Mouse (Mus musculus) liver, embryonic 15.5 days (tissue): ENCODE measurements around the gene Cggbp1. TPM values are rescaled to one million over a fixed set of nuclear protein-coding genes. Genes with fewer than 3 reads are reported as not detected.

Source experiments
- ATAC-seq: fragments of 200-750 bp; cut with Nextera tagmentation; 2 replicates; pipeline ENCODE4 v1.8.0; 2017; ENCODE audit warnings: moderate number of reproducible peaks, mild to moderate bottlenecking, moderate library complexity; ENCODE audit not compliant: insufficient read depth
- H3K27ac ChIP-seq: fragments of 300-500 bp; sonication (generic); replicated peaks from 2 replicates; pipeline ENCODE4 v1.5.1; 2015; ENCODE audit warnings: mild to moderate bottlenecking, inconsistent platforms
- H3K27me3 ChIP-seq: fragments of 300-500 bp; sonication (generic); 2 replicates; pipeline ENCODE4 v1.6.1; 2015; ENCODE audit warnings: mild to moderate bottlenecking, inconsistent platforms
- H3K36me3 ChIP-seq: fragments of 300-500 bp; sonication (generic); replicated peaks from 2 replicates; pipeline ENCODE4 v1.6.1; 2015; ENCODE audit warnings: moderate library complexity, mild to moderate bottlenecking, inconsistent platforms
- H3K4me1 ChIP-seq: fragments of 300-500 bp; sonication (generic); replicated peaks from 2 replicates; pipeline ENCODE4 v1.6.1; 2015; ENCODE audit warnings: inconsistent platforms
- H3K4me2 ChIP-seq: fragments of 300-500 bp; sonication (generic); 2 replicates; pipeline ENCODE4 v1.6.1; 2015; ENCODE audit warnings: moderate library complexity, mild to moderate bottlenecking, inconsistent platforms
- H3K4me3 ChIP-seq: fragments of 300-500 bp; sonication (generic); replicated peaks from 2 replicates; pipeline ENCODE4 v1.5.1; 2015; ENCODE audit warnings: mild to moderate bottlenecking, inconsistent platforms
- H3K9ac ChIP-seq: fragments of 300-500 bp; sonication (generic); 2 replicates; pipeline ENCODE4 v1.6.1; 2015; ENCODE audit warnings: moderate library complexity, mild to moderate bottlenecking, inconsistent platforms
- H3K9me3 ChIP-seq: fragments of 300-500 bp; sonication (generic); replicated peaks from 2 replicates; pipeline ENCODE4 v1.6.1; 2016; ENCODE audit warnings: inconsistent platforms
- WGBS: fragments of 180-500 bp; shearing (Covaris S2); methylation state at CpG from one replicate; pipeline ENCODE4 v1.1.7; 2015; ENCODE audit warnings: mixed read lengths; ENCODE audit not compliant: insufficient replicate concordance; 5-methylcytosine and 5-hydroxymethylcytosine counted together
- polyA plus RNA-seq: library from polyadenylated mRNA; unstranded; fragments of >200 nt; fragmentation: Nextera tagmentation; extraction: Ambion mirVana; gene quantifications from 2 replicates; pipeline ENCODE4 v1.2.1, GENCODE M21; 2015

Cggbp1 gene
- polyA plus RNA-seq, 1 experiment from 2014 or later = 23.0 TPM

GRCm38 (mm10) chr16:64885142-64885541, 33.3 kb downstream of the Cggbp1 start:
- Histone ChIP-seq H3K9ac (no peak overlapping the region), H3K27ac (no peak overlapping the region), H3K4me1 (no peaks in the 10 kb centered on the region; the same call in 1 of the 2 replicates), H3K9me3 (no peaks in the 10 kb centered on the region), H3K4me2 (no peak overlapping the region), H3K27me3 (no peaks in the 10 kb centered on the region), H3K4me3 (no peak overlapping the region), H3K36me3 (no peaks in the 10 kb centered on the region)
- ATAC-seq = no peak
- 34% methylated on average over 3 of the region's 3 CpGs for WGBS

- H3K27me3 ChIP-seq = no peaks in the 10 kb centered on the region
- WGBS = 37% methylated on average over 4 of the region's 4 CpGs
- H3K36me3 ChIP-seq = no peaks in the 10 kb centered on the region
- H3K9me3 ChIP-seq = no peaks in the 10 kb centered on the region
- no peak for ATAC-seq
- no peak overlapping the region for H3K4me2 ChIP-seq
- no peak overlapping the region for H3K9ac ChIP-seq
- no peak overlapping the region for H3K4me3 ChIP-seq
- no peak overlapping the region for H3K27ac ChIP-seq
- H3K4me1 ChIP-seq = no peaks in the 10 kb centered on the region; the same call in 1 of the 2 replicates
These were observed 33.8 kb downstream of the Cggbp1 start for GRCm38 (mm10) chr16:64885547-64885946.

DNA sequence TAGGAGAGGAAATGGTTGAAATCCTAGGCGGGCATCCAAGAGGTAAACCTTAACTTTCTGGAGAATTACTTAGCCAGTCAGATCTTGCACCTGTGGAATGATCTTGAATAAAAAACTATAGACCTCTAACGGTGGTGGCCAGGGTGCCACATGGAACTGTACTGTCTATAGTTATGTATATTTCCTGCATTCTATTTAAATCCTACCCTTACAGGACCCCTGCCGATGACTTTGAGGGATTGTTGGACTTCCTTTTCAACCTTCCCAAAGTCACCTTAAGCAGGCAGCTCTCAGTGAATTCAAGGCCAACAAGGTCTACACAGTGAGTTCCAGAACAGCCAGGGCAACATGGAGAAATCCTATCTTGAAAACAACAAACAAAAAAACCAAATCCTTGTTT, 37.7 kb downstream of the Cggbp1 start:
- H3K4me2 ChIP-seq = no peak overlapping the region
- H3K4me1 ChIP-seq = no peaks in the 10 kb centered on the region
- no peak overlapping the region for H3K27ac ChIP-seq
- WGBS = 68% methylated on average over 3 of the region's 3 CpGs
- no peaks in the 10 kb centered on the region for H3K9me3 ChIP-seq
- H3K36me3 ChIP-seq = no peaks in the 10 kb centered on the region
- ATAC-seq = no peak
- no peaks in the 10 kb centered on the region for H3K27me3 ChIP-seq
- H3K9ac ChIP-seq = no peak overlapping the region
- no peak overlapping the region for H3K4me3 ChIP-seq

GRCm38 (mm10) chr16:64899084-64899483, 47.3 kb downstream of the Cggbp1 start:
- no peak overlapping the region for H3K27ac ChIP-seq
- no peaks in the 10 kb centered on the region for H3K36me3 ChIP-seq
- H3K27me3 ChIP-seq = no peaks in the 10 kb centered on the region
- H3K4me3 ChIP-seq = no peak overlapping the region
- H3K4me1 ChIP-seq = no peaks in the 10 kb centered on the region
- no peak overlapping the region for H3K4me2 ChIP-seq
- no peaks in the 10 kb centered on the region for H3K9me3 ChIP-seq
- H3K9ac ChIP-seq = no peak overlapping the region
- no peak for ATAC-seq
- 31% methylated on average over 2 of the region's 2 CpGs for WGBS

DNA sequence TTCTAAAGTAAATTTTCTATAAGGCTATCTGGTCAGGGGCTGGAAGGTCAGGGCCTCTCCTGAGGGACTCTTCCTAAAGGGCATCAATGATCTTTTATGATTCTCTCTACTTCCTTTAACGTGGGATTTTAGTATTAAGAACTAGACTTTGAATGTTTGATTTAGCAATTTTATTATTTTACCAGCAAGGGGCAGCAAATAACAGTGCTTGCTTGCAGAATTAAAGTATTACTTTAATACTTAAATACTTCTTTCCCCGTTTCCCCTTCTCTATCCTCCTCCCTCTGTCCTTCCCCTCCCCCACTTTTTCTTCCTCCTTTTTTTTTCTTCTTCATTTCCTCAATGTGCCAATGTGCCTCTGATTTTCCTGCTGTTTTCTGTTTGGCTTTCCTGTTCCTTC, 51.5 kb downstream of the Cggbp1 start:
- no peaks in the 10 kb centered on the region for H3K27me3 ChIP-seq
- ATAC-seq = no peak
- H3K36me3 ChIP-seq = no peaks in the 10 kb centered on the region
- H3K27ac ChIP-seq = no peak overlapping the region
- H3K9me3 ChIP-seq = no peaks in the 10 kb centered on the region
- no peak overlapping the region for H3K4me2 ChIP-seq
- no peak overlapping the region for H3K4me3 ChIP-seq
- no peak overlapping the region for H3K9ac ChIP-seq
- WGBS = 21% methylated on average over 2 of the region's 2 CpGs
- no peaks in the 10 kb centered on the region for H3K4me1 ChIP-seq

DNA sequence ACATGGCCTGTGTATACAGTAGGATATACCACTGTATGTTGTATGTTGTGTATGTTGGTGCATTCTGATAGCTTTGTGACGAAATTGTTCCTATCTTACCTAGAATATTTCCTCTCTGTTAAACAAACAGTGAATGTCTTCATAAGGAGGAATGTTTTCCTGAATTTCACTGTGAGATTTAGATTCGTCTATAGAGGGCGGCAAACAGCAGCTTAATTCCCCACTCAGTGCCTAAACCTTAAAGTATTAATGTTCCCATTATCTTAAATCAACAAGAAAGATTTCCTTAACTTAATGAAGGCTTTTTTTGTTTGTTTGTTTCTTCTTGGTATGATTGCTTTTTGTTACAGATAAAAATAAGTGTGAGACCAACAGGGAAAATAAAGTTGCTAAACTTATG, 55.3 kb downstream of the Cggbp1 start:
- H3K9ac ChIP-seq = no peak overlapping the region
- H3K4me3 ChIP-seq = no peak overlapping the region
- no peak overlapping the region for H3K4me2 ChIP-seq
- H3K27me3 ChIP-seq = no peaks in the 10 kb centered on the region
- no peaks in the 10 kb centered on the region for H3K9me3 ChIP-seq
- ATAC-seq = no peak
- no peaks in the 10 kb centered on the region for H3K36me3 ChIP-seq
- WGBS = 16% methylated on average over 3 of the region's 3 CpGs
- H3K4me1 ChIP-seq = no peaks in the 10 kb centered on the region
- no peak overlapping the region for H3K27ac ChIP-seq

GRCm38 (mm10) chr16:64908747-64909146, 57.0 kb downstream of the Cggbp1 start:
- Histone ChIP-seq H3K4me3 (no peak overlapping the region), H3K27me3 (no peaks in the 10 kb centered on the region), H3K4me1 (no peaks in the 10 kb centered on the region), H3K9ac (no peak overlapping the region), H3K36me3 (no peaks in the 10 kb centered on the region), H3K4me2 (no peak overlapping the region), H3K9me3 (no peaks in the 10 kb centered on the region), H3K27ac (no peak overlapping the region)
- WGBS = 65% methylated on average over 10 of the region's 10 CpGs
- no peak for ATAC-seq

Other genes with a start within 250 kb of the Cggbp1 start
- not detected in 2 replicates for gene Csnka2ip, start 249.6 kb upstream of the Cggbp1 start, polyA plus RNA-seq
- gene 4930453N24Rik, start 80.8 kb upstream of the Cggbp1 start, polyA plus RNA-seq = 7.5 and 8.2 TPM in 2 replicates
- gene Zfp654, start 344 bp upstream of the Cggbp1 start, polyA plus RNA-seq = 2.4 and 2.8 TPM in 2 replicates